24 mouse cellular contexts compared by ENCODE assay signal in the genomic region with DNA sequence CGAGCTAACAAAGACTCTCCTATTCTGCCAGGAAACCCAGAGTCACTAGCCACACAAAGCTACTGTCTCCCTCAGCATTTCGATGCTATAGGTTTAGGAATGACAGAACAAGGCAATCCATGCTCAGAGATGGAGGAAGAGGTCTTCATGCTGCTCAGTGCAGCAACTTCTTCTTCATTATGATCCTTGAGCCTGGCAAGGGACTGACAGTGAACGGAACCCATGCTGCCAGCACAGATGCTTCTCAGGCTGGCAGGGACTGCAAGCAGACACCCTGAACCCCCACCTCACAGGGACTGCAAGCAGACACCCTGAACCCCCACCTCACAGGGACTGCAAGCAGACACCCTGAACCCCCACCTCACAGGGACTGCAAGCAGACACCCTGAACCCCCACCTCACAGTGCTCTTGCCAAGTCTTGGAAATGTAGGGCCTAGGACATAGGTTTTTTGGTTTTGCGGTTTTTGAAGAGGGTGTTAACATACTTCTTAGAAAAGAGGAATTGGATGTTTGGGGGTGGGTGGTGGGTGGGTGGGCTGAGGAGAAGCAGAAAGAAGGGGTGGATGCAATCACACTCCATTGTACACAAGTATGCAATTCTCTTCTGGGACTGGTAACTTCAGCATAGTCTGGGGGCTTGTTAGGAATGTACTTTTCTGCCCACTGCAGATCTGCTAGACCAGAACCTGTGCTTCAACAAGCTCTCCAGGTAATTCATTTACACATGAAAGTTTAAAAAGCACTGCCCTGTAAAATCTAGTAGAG. TPM values are rescaled to one million over a fixed set of nuclear protein-coding genes. Genes with fewer than 3 reads are reported as not detected.
DNase-seq lines count a peak whose midpoint lies in the region; ATAC-seq lines count a peak whose summit lies in the region.
"Had no signal": no experiment of that assay in that cellular context is flagged by ENCODE, and none has a peak within 500 bp of the region (broad histone marks: within the 10 kb centered on the region; RNA-seq: fewer than 3 reads in every experiment).

No protein-coding gene starts in this region.

- H3K4me1 ChIP-seq in kidney, embryonic 15.5 days = 0 out of 2 replicates have a peak, but pooled peaks cover 7% of the 10 kb centered on the region
- H3K4me1 ChIP-seq in lung, embryonic 16.5 days (replicated peaks; ENCODE audit: control insufficient read depth, insufficient read depth, low read length) = no peaks in the 10 kb centered on the region; the same call in 1 of the 2 replicates
- H3K4me1 ChIP-seq: embryonic facial prominence, embryonic 10.5 days; forebrain, embryonic 13.5 days; heart, embryonic 10.5 days; hindbrain, embryonic 13.5 days had no signal

- H3K9ac ChIP-seq in kidney, embryonic 15.5 days = no peak overlapping the region
- no peak overlapping the region for H3K9ac ChIP-seq in lung, embryonic 16.5 days (ENCODE audit: low read length)
- H3K9ac ChIP-seq: forebrain, embryonic 13.5 days; forebrain, postnatal 0 days; hindbrain, embryonic 13.5 days had no signal

- H3K9me3 ChIP-seq in kidney, embryonic 15.5 days (replicated peaks) = no peaks in the 10 kb centered on the region
- H3K9me3 ChIP-seq in lung, embryonic 16.5 days (ENCODE audit: control insufficient read depth, low read length) = no peaks in the 10 kb centered on the region
- H3K9me3 ChIP-seq: embryonic facial prominence, embryonic 10.5 days; forebrain, embryonic 13.5 days; heart, embryonic 10.5 days; hindbrain, embryonic 13.5 days had no signal

- no peaks in the 10 kb centered on the region for H3K36me3 ChIP-seq in kidney, embryonic 15.5 days
- no peaks in the 10 kb centered on the region for H3K36me3 ChIP-seq in lung, embryonic 16.5 days (ENCODE audit: control insufficient read depth, insufficient read depth, low read length)
- H3K36me3 ChIP-seq: embryonic facial prominence, embryonic 10.5 days; heart, embryonic 10.5 days; hindbrain, embryonic 13.5 days had no signal

- no peaks in the 10 kb centered on the region for H3K27me3 ChIP-seq in kidney, embryonic 15.5 days
- no peaks in the 10 kb centered on the region for H3K27me3 ChIP-seq in lung, embryonic 16.5 days (ENCODE audit: control insufficient read depth, insufficient read depth, low read depth, low read length)
- H3K27me3 ChIP-seq: CH12.LX; forebrain, embryonic 13.5 days; hindbrain, embryonic 13.5 days; Patski had no signal

- H3K27ac ChIP-seq in kidney, embryonic 15.5 days = peak overlapping the region; percentile 82
- H3K27ac ChIP-seq in lung, embryonic 16.5 days (ENCODE audit: low read length) = no peak overlapping the region
- H3K27ac ChIP-seq: embryonic facial prominence, embryonic 10.5 days; forebrain, embryonic 13.5 days; gastrocnemius, adult 2 months; heart, embryonic 10.5 days; hindbrain, embryonic 13.5 days had no signal

- no peak overlapping the region for H3K4me2 ChIP-seq in kidney, embryonic 15.5 days
- no peak overlapping the region for H3K4me2 ChIP-seq in lung, embryonic 16.5 days (ENCODE audit: low read depth, low read length)
- H3K4me2 ChIP-seq: forebrain, embryonic 13.5 days; hindbrain, embryonic 13.5 days had no signal

- DNase-seq in kidney, postnatal 10 days = no peak
- DNase-seq in lung, adult 18-20 months = no peak
- no peak for DNase-seq in frontal cortex, postnatal 10 days (ENCODE audit: low spot score in 2 of 2)
- DNase-seq: adrenal gland, postnatal 14 days; cerebellum, adult 18-20 months; cerebellum, adult 9-11 months; cerebellum, postnatal 36 days; forebrain, postnatal 0 days; gastrocnemius, adult 2 months; gastrocnemius, postnatal 25 days; heart, adult 18-20 months; heart, postnatal 10 days; heart, postnatal 4 days had no signal

- no peak overlapping the region for H3K4me3 ChIP-seq in kidney, embryonic 15.5 days (replicated peaks)
- no peak overlapping the region for H3K4me3 ChIP-seq in lung, embryonic 16.5 days (ENCODE audit: low read length)
- H3K4me3 ChIP-seq: embryonic facial prominence, embryonic 10.5 days; forebrain, embryonic 13.5 days; gastrocnemius, adult 2 months; heart, embryonic 10.5 days; hindbrain, embryonic 13.5 days had no signal

- 78% methylated on average over 4 of the region's 4 CpGs for WGBS in kidney, embryonic 15.5 days
- WGBS in lung, embryonic 16.5 days = 64% methylated on average over 4 of the region's 4 CpGs

- peak; percentile 84 for ATAC-seq in kidney, embryonic 15.5 days (replicated peaks; ENCODE audit: low FRiP score)
- ATAC-seq in lung, embryonic 16.5 days (ENCODE audit: low read depth) = 0 out of 2 replicates have a peak, but pooled peaks have one; percentile 17
- peak; percentile 58 for ATAC-seq in megakaryocyte progenitor cell, adult 5-6 weeks (replicated peaks; ENCODE audit: poor library complexity)
- no peak for ATAC-seq in CD4-positive, CD25-positive, alpha-beta regulatory T cell, adult 4 months
- ATAC-seq: activated CD4-positive, CD25-positive, alpha-beta regulatory T cell, adult 4 months; forebrain, embryonic 13.5 days; forebrain, postnatal 0 days; Patski had no signal

RNA-seq across cellular contexts. Expression of a gene that starts 8.1 kb away (rescaled TPM):
- polyA plus RNA-seq in kidney, embryonic 15.5 days (2015; fragmentation: Nextera tagmentation; extraction: Ambion mirVana) = 39.7 and 40.2 TPM in 2 replicates
- 14.2 and 16.9 TPM in 2 replicates for polyA plus RNA-seq in lung, embryonic 16.5 days (2015; fragmentation: Nextera tagmentation; extraction: Ambion mirVana)
- total RNA-seq in megakaryocyte progenitor cell, adult 5-6 weeks (2015) = 4.3 and 11.7 TPM in 2 replicates
- total RNA-seq in megakaryocyte progenitor cell, adult 5-6 weeks (2017) = 7.0 and 18.3 TPM in 2 replicates
- polyA plus RNA-seq in CD4-positive, CD25-positive, alpha-beta regulatory T cell, adult 4 months (2017; shearing (Covaris generic)) = not detected
- total RNA-seq: CH12.LX had no signal
- polyA plus RNA-seq: activated CD4-positive, CD25-positive, alpha-beta regulatory T cell, adult 4 months had no signal
